Mouse (Mus musculus): ENCODE data around the gene Atp6v0a2. TPM values are rescaled to one million over a fixed set of nuclear protein-coding genes. Genes with fewer than 3 reads are reported as not detected.

The Atp6v0a2 gene
- 26.6 and 35.9 TPM in 2 replicates for total RNA-seq (2023)

DNA sequence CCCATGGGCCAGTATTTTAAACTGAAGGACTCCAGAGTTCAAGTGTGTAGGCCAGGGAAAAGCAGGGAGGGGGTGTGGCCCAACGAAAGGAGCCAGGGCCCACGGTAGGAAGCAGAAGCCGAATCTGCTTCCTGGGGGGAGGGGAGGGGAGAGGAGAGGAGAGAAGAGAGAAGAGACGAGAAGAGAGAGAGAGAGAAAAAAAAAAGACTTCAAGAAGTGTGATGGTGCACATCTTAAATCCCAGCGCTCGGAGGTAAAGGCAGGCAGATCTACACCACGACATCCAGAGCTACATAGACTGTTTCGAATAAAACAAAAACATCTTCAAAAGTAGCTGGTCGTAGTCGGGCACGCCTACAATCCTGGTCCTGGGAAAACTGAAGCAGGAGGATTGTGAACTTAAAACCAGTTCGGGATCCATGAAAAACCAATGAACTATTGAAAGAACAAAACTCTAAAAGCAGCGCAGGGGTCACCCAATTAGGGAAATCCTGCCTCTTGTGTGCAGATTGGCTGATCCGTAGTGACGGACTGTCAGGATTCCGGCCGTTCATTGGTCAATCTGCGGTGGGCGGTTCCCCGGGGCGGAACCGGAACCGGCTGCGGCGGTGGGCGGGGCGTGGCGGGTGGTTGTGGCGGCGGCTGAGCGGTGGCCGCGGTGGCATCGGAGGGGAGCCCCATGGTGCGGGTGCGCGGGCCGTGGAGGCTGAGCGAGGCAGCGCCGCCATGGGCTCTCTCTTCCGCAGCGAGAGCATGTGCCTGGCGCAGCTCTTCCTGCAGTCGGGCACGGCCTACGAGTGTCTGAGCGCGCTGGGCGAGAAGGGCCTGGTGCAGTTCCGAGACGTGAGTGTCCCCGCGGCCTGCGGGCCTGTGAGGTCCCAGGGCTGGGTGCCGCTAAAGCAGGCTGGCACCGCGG lies at the start of gene Atp6v0a2:
Gene Atp6v0a2 (plus strand): TSS at position 129 of the 916 bp plus-strand sequence.

DNA sequence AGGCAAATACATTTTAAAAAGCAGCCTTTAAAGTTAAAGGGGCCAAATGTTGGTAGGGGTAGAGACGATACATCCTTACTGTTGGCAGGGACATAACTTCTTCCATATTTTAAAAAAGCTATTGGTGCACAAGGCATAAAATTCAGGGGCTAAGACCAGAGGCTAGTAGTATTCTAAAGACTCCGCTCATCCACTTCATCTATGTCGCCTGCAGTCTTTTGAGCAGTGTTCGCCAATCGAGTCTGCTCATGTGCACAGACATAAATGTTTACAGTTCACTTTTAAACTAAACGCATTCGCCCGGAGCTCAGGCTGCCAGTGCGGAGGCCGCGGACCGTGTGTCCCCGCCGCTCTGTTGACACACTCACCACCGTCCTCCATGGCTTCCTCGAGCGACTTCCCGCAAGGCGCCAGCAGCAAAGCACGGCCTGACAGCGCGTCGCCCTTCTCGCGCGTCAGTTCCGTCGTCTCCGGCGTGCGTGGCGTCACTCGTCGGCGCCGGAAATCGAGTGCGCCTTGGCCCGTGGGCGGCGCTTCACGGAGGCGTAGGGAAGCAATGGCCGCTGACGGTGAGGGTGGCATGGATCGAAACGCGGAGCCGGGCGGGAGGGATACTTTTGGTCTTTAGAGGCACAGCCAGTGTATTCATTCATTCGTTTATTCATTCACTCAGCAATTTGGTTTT lies 49.6 kb upstream of the Atp6v0a2 start, which contains the start of the genes Eif2b1 and Gtf2h3:
Gene Eif2b1 (minus strand): TSS at position 499 of the 685 bp plus-strand sequence.
Gene Gtf2h3 (plus strand): TSS at position 508 of the 685 bp plus-strand sequence.

DNA sequence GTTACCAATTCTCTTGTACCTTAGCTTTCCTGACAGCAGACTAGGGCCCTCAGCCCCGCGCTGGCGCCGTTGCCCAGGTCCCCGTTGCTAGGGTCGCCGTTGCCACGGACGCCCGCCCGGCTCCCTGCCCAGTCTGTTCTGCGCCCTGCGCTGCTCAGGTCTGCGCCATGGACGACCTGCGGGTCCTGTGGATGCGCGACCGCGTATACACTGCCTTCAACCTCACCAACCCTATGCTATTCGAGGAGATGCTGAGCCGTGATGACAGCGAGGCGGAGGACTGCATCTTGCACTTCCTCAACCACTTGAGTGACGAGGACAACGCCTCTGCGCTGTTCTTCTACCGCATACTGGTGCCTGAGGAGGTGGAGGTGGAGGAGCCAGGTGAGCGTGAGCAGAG lies 96.6 kb downstream of the Atp6v0a2 start, which contains the start of gene Dnah10:
Gene Dnah10 (plus strand): TSS at position 89 of the 400 bp plus-strand sequence.

Other genes with a start within 250 kb of the Atp6v0a2 start
- 211 and 313 TPM in 2 replicates for gene Sbno1, start 202.6 kb upstream of the Atp6v0a2 start, total RNA-seq (2023)
- 150 and 176 TPM in 2 replicates for gene Kmt5a, start 188.6 kb upstream of the Atp6v0a2 start, total RNA-seq (2023)
- gene Rilpl2, start 150.2 kb upstream of the Atp6v0a2 start, total RNA-seq (2023) = 94.9 and 111 TPM in 2 replicates
- gene Snrnp35, start 145.4 kb upstream of the Atp6v0a2 start, total RNA-seq (2023) = 7.9 and 11.7 TPM in 2 replicates
- 0.68 and 1.9 TPM in 2 replicates for gene Rilpl1, start 97.2 kb upstream of the Atp6v0a2 start, total RNA-seq (2023)
- gene Tmed2, start 87.9 kb upstream of the Atp6v0a2 start, total RNA-seq (2023) = 150 and 151 TPM in 2 replicates
- gene Ddx55, start 75.7 kb upstream of the Atp6v0a2 start, total RNA-seq (2023) = 9.6 and 18.9 TPM in 2 replicates
- 13.7 and 21.4 TPM in 2 replicates for gene Eif2b1, start 49.4 kb upstream of the Atp6v0a2 start, total RNA-seq (2023)
- 2.6 and 4.6 TPM in 2 replicates for gene Gtf2h3, start 49.4 kb upstream of the Atp6v0a2 start, total RNA-seq (2023)
- gene Dnah10, start 96.5 kb downstream of the Atp6v0a2 start, total RNA-seq (2023) = not detected in 2 replicates
- not detected in 2 replicates for gene Ccdc92, start 233.8 kb downstream of the Atp6v0a2 start, total RNA-seq (2023)
- gene Zfp664, start 234.1 kb downstream of the Atp6v0a2 start, total RNA-seq (2023) = 4.9 and 5.9 TPM in 2 replicates

All from neutrophil, adult 65 days (primary cell).